Mouse (Mus musculus) layer of hippocampus, adult 2 months (tissue): ENCODE measurements at regions not wholly inside any gene's neighbourhood (a gene's known extent, or its start where the extent isn't known, plus 50 kb on each side); places are given as distances from the start of the nearest gene placed in this dataset.

Experiments
- DNase-seq, 2 experiments: peaks; one replicate each; pipeline ENCODE4 v3.0.0; 2022; ENCODE audit warnings: low spot score in 2 of 2
- H3K27ac ChIP-seq: fragments of 200-600 bp; 2 replicates; pipeline ENCODE4 v1.8.1; 2022
- H3K4me3 ChIP-seq: fragments of 200-600 bp; 2 replicates; pipeline ENCODE4 v1.8.1; 2022; ENCODE audit warnings: mild to moderate bottlenecking
- CTCF ChIP-seq: fragments of 200-600 bp; conservative IDR thresholded peaks from 2 replicates; pipeline ENCODE4 v1.8.1; 2022; ENCODE audit warnings: antibody characterized with exemption, mild to moderate bottlenecking, moderate library complexity

- TF ChIP-seq CTCF: no peak
- no peak overlapping the region for H3K4me3 ChIP-seq
- no peak overlapping the region for H3K27ac ChIP-seq
- no peak for DNase-seq
These were observed 464.5 kb downstream of the 1700129C05Rik start for GRCm38 (mm10) chr14:58678126-58678656.

- Histone ChIP-seq H3K4me3 (no peak overlapping the region), H3K27ac (no peak overlapping the region)
- TF ChIP-seq CTCF: no peak
- DNase-seq: no peak
These were observed 467.5 kb downstream of the 1700129C05Rik start for GRCm38 (mm10) chr14:58675146-58675545.

- peak; percentile 49 for TF ChIP-seq CTCF
- Histone ChIP-seq H3K4me3 (no peak overlapping the region), H3K27ac (no peak overlapping the region)
- DNase-seq: no peak
These were observed 478.7 kb downstream of the 1700129C05Rik start for GRCm38 (mm10) chr14:58663946-58664345.

GRCm38 (mm10) chr14:58662601-58663000 is 480.1 kb downstream of the 1700129C05Rik start:
- Histone ChIP-seq H3K4me3 (no peak overlapping the region), H3K27ac (no peak overlapping the region)
- DNase-seq: no peak
- no peak for TF ChIP-seq CTCF

- H3K27ac ChIP-seq: no peak overlapping the region
- no peak for DNase-seq
These were observed 481.3 kb downstream of the 1700129C05Rik start for GRCm38 (mm10) chr14:58661416-58661815.

GRCm38 (mm10) chr14:58657263-58657662 is 485.4 kb downstream of the 1700129C05Rik start:
- no peak overlapping the region for H3K27ac ChIP-seq
- no peak for TF ChIP-seq CTCF
- DNase-seq: no peak
- no peak overlapping the region for H3K4me3 ChIP-seq

More at GRCm38 (mm10) chr14:58661416-58661815, 481.3 kb downstream of the 1700129C05Rik start:
- no peak overlapping the region for H3K4me3 ChIP-seq
- no peak for TF ChIP-seq CTCF

GRCm38 (mm10) chr14:58656935-58657238 is 485.8 kb downstream of the 1700129C05Rik start:
- TF ChIP-seq CTCF: no peak

GRCm38 (mm10) chr14:58656212-58656934 is 486.3 kb downstream of the 1700129C05Rik start:
- H3K4me3 ChIP-seq: no peak overlapping the region
- no peak overlapping the region for H3K27ac ChIP-seq
- TF ChIP-seq CTCF: no peak
- DNase-seq: no peak

More at GRCm38 (mm10) chr14:58656935-58657238, 485.8 kb downstream of the 1700129C05Rik start:
- Histone ChIP-seq H3K4me3 (no peak overlapping the region), H3K27ac (no peak overlapping the region)
- no peak for DNase-seq

- Histone ChIP-seq H3K27ac (no peak overlapping the region), H3K4me3 (no peak overlapping the region)
- no peak for TF ChIP-seq CTCF
- no peak for DNase-seq
These were observed 489.7 kb downstream of the 1700129C05Rik start for GRCm38 (mm10) chr14:58653026-58653425.

GRCm38 (mm10) chr14:58652004-58652403 is 490.7 kb downstream of the 1700129C05Rik start:
- Histone ChIP-seq H3K4me3 (no peak overlapping the region), H3K27ac (no peak overlapping the region)
- DNase-seq: no peak
- TF ChIP-seq CTCF: no peak

- TF ChIP-seq CTCF: no peak
- H3K27ac ChIP-seq: no peak overlapping the region
- H3K4me3 ChIP-seq: no peak overlapping the region
- DNase-seq: no peak
These were observed 491.5 kb downstream of the 1700129C05Rik start for GRCm38 (mm10) chr14:58651210-58651609.

GRCm38 (mm10) chr14:58638337-58638696 is 504.4 kb downstream of the 1700129C05Rik start:
- no peak overlapping the region for H3K4me3 ChIP-seq
- no peak overlapping the region for H3K27ac ChIP-seq
- DNase-seq: no peak
- TF ChIP-seq CTCF: no peak

GRCm38 (mm10) chr14:58637405-58638336 is 505.0 kb downstream of the 1700129C05Rik start:
- Histone ChIP-seq H3K4me3 (no peak overlapping the region), H3K27ac (no peak overlapping the region)
- TF ChIP-seq CTCF: no peak
- no peak for DNase-seq

- no peak for DNase-seq
- Histone ChIP-seq H3K4me3 (no peak overlapping the region), H3K27ac (no peak overlapping the region)
- TF ChIP-seq CTCF: no peak
These were observed 511.5 kb downstream of the 1700129C05Rik start for GRCm38 (mm10) chr14:58631221-58631620.
